Mouse (Mus musculus): Measurements from ENCODE around the gene Tmc6. TPM values are rescaled to one million over a fixed set of nuclear protein-coding genes. Genes with fewer than 3 reads are reported as not detected.

The Tmc6 gene
- polyA plus RNA-seq, 1 experiment from 2014 or later, result 7.5 TPM

DNA sequence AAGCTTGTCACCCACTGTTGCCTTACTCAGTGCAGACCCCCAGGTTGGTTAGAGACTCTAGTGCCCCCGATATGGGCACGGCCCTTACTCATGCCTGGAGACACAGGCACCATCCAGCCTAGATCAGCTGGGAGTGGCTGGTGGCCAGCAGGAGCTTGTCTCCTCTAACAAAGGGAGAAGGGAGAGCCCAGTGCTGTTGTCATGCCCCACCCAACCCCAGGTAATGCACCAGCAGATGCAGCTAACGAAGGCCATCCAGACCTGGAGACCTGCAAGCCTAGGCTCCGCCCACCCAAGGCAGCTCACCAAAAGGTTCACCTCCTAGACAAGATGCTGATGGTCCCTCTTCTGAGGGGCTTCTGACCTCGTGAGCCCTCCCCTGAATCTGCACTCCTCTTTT lies 16.6 kb downstream of the Tmc6 start:
- WGBS, result 81% methylated on average over 5 of the region's 5 CpGs

DNA sequence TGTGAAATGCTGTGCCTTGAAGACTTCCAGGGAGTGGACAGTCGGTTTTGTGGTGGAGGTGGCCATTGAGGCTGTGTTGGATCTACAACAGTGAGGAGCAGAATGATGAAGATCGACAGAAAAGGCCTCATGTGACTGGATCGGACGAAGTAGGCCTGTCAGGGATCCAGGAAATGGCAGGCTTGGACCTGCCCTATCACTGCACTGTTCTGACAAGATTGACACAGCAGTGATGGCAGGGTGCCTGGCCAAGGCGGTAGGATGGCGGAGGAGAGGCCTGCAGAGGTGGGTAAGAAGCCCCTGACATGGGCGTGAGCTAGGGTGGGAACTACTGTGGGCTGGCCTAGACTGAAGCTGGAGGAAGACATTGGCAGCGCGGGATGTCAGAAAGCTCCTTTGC lies 17.7 kb downstream of the Tmc6 start:
- no peak overlapping the region for H3K4me3 ChIP-seq (replicated peaks)
- no peaks in the 10 kb centered on the region for H3K9me3 ChIP-seq (replicated peaks)
- H3K9ac ChIP-seq (replicated peaks), result no peak overlapping the region
- ATAC-seq (ENCODE audit: low FRiP score), result no peak
- no peaks in the 10 kb centered on the region for H3K27me3 ChIP-seq (replicated peaks)
- H3K27ac ChIP-seq (replicated peaks), result no peak overlapping the region
- no peak overlapping the region for H3K4me2 ChIP-seq
- H3K4me1 ChIP-seq, result peaks cover 4% of the 10 kb centered on the region; the same call in 1 of the 2 replicates
- peaks cover 53% of the 10 kb centered on the region for H3K36me3 ChIP-seq
- WGBS, result 92% methylated on average over 9 of the region's 9 CpGs

More for the DNA sequence above, 16.6 kb downstream of the Tmc6 start:
- Histone ChIP-seq H3K4me2 (no peak overlapping the region), H3K4me1 (peaks cover 14% of the 10 kb centered on the region; the same call in 1 of the 2 replicates), H3K27ac (replicated peaks) (no peak overlapping the region), H3K36me3 (peaks cover 43% of the 10 kb centered on the region), H3K9me3 (replicated peaks) (no peaks in the 10 kb centered on the region), H3K9ac (replicated peaks) (no peak overlapping the region), H3K4me3 (replicated peaks) (no peak overlapping the region), H3K27me3 (replicated peaks) (no peaks in the 10 kb centered on the region)
- ATAC-seq (ENCODE audit: low FRiP score), result no peak

DNA sequence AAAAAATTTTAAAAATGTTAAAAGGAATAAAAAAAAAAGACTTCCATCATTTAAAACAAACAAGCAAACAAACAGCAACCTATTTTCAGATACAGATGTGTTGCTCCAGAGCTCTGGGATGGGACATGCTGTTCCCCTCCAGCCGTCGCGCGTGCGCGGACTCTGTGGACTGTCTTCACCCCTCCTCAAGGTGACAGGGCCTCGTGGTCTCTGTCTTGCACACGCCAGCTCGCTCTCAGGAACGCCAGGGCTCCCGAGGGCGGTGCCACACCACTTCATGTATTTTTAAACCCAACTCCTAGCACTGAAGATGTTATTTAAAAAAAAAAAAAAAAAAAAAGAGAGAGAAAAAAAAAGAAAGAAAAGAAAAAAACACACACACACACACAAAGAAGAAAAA lies 19.8 kb downstream of the Tmc6 start:
- H3K36me3 ChIP-seq, result peaks cover 74% of the 10 kb centered on the region
- H3K9ac ChIP-seq (replicated peaks), result no peak overlapping the region
- no peak for ATAC-seq (ENCODE audit: low FRiP score)
- H3K4me2 ChIP-seq, result no peak overlapping the region
- no peaks in the 10 kb centered on the region for H3K9me3 ChIP-seq (replicated peaks)
- no peak overlapping the region for H3K27ac ChIP-seq (replicated peaks)
- no peak overlapping the region for H3K4me3 ChIP-seq (replicated peaks)
- no peaks in the 10 kb centered on the region for H3K4me1 ChIP-seq
- H3K27me3 ChIP-seq (replicated peaks), result no peaks in the 10 kb centered on the region
- 92% methylated on average over 12 of the region's 12 CpGs for WGBS

DNA sequence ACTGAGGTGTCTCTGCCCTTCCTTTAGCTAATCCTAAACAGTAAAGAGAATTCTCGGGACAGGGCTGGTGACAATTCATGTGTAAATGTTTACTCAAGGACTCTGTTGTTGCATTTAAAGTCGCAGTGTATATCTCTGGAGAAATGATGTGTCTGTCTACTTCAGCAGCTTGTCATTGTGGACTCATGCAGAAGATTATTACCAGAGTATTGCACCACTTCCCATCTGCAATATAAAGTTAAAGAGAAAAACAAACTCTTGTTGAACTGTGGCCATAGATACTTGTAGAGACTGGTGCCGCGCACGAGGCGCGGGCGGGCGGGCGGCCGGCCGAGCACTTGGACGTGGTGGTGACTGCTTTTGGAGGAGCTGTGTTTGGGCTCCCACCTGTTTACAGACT lies 20.2 kb downstream of the Tmc6 start:
- Histone ChIP-seq H3K4me3 (replicated peaks) (no peak overlapping the region), H3K36me3 (peaks cover 78% of the 10 kb centered on the region), H3K4me2 (no peak overlapping the region), H3K9ac (replicated peaks) (no peak overlapping the region), H3K27me3 (replicated peaks) (no peaks in the 10 kb centered on the region), H3K27ac (replicated peaks) (no peak overlapping the region), H3K9me3 (replicated peaks) (no peaks in the 10 kb centered on the region), H3K4me1 (no peaks in the 10 kb centered on the region)
- no peak for ATAC-seq (ENCODE audit: low FRiP score)
- WGBS, result 93% methylated on average over 13 of the region's 13 CpGs

DNA sequence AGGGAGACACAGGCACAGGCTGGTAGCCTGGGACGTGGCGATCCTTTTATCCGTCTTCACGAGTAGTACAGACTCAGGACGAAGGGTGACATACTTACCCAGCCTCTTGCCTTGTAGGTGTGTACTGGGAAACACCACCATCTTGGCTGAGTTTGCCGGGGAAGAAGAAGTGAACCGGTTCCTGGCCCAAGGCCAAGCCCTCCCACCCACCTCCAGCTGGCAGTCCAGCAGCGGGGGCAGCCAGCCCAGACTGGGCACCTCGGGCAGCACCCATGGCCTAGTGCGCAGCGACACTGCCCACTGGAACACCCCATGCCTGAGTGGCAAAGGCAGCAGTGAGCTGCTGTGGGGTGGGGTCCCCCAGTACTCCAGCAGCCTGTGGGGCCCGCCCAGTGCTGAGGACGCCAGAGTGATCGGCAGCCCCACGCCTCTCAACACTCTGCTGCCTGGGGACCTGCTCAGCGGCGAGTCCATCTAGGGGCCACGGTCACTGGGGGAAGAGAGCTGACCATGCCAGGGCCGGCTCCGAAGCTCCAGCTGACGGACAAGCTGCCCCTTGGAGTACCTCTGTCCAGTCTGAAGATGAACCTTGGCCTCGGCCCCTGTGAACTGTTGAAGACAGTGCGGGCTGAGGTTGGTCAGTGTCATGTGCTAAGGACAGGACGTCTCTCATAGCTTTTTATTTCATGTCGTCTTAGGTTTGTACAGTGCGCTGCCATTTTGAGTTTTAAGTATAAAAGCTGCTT lies 21.5 kb downstream of the Tmc6 start:
- Histone ChIP-seq H3K27me3 (replicated peaks) (no peaks in the 10 kb centered on the region), H3K36me3 (peaks cover 91% of the 10 kb centered on the region), H3K4me2 (no peak overlapping the region), H3K9me3 (replicated peaks) (no peaks in the 10 kb centered on the region), H3K27ac (replicated peaks) (no peak overlapping the region), H3K4me3 (replicated peaks) (no peak overlapping the region), H3K4me1 (no peaks in the 10 kb centered on the region), H3K9ac (replicated peaks) (no peak overlapping the region)
- WGBS, result 91% methylated on average over 26 of the region's 26 CpGs
- no peak for ATAC-seq (ENCODE audit: low FRiP score)

DNA sequence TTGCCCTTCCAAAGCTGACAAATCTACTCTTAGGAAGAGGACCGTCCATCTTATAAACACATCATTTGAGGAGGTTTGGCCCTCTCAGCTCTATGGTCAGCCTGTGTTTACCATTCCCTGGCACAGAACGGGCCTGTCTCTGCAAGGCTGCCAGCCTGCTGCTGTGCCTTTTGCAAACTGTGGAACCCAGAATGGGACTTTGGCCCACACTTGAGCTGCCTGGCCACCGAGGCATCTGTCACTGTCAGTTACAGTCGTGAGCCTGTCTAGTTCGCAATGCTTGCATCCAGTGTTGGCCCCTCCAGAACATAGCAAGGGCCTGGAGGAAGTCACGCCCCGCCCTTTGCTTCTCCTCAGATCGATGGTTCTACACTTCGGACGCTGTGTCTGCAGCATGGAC lies 22.7 kb downstream of the Tmc6 start:
- Histone ChIP-seq H3K27me3 (replicated peaks) (no peaks in the 10 kb centered on the region), H3K4me3 (replicated peaks) (no peak overlapping the region), H3K4me1 (no peaks in the 10 kb centered on the region), H3K9me3 (replicated peaks) (no peaks in the 10 kb centered on the region), H3K36me3 (peaks cover 91% of the 10 kb centered on the region), H3K4me2 (no peak overlapping the region), H3K27ac (replicated peaks) (no peak overlapping the region), H3K9ac (replicated peaks) (no peak overlapping the region)
- WGBS, result 94% methylated on average over 10 of the region's 10 CpGs
- no peak for ATAC-seq (ENCODE audit: low FRiP score)

DNA sequence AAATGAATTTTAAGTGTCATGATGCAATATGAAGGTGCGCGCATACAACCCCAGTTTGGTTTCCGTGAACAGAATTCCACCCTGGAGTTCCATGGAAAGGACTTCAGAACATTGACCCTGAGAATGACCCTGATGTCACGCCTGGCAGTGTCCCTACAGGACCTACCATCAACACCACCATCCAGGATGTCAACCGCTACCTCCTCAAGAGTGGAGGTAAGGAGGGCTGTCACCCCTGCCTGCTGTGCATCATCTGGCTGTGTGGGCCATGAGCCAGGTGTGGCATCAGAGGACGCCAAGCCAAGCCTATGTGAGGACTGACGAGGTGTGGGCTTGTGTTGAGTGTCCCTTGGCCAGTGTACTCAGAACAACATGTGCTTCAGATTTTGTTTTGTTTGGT lies 26.1 kb downstream of the Tmc6 start:
- no peak for ATAC-seq (ENCODE audit: low FRiP score)
- no peak overlapping the region for H3K9ac ChIP-seq (replicated peaks)

DNA sequence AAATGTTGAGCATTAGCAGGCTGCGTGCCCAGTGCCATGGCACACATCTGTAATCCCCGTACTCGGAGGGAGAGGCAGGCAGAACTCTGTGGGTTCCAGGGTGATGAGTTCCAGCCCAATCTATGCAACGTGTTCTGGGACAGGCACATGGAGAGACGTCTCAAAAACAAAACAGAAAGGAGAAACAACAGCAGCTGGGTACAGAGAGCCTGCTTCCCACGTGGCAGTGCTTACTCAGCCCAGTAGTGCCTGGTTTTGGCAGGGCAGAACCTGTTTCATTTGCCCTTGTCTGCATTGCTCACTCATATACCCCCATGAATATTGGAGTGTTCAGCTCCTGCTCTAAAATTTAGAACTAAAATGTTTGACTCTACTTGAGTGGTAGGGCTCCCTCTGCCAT lies 30.5 kb downstream of the Tmc6 start:
- peaks cover 95% of the 10 kb centered on the region for H3K36me3 ChIP-seq
- no peaks in the 10 kb centered on the region for H3K9me3 ChIP-seq (replicated peaks)
- H3K9ac ChIP-seq (replicated peaks), result no peak overlapping the region
- ATAC-seq (ENCODE audit: low FRiP score), result no peak
- no peak overlapping the region for H3K27ac ChIP-seq (replicated peaks)
- no peaks in the 10 kb centered on the region for H3K4me1 ChIP-seq
- no peak overlapping the region for H3K4me2 ChIP-seq
- no peaks in the 10 kb centered on the region for H3K27me3 ChIP-seq (replicated peaks)
- no peak overlapping the region for H3K4me3 ChIP-seq (replicated peaks)
- WGBS, result 89% methylated on average over 6 of the region's 6 CpGs

More for the DNA sequence above, 26.1 kb downstream of the Tmc6 start:
- no peak overlapping the region for H3K27ac ChIP-seq (replicated peaks)
- H3K27me3 ChIP-seq (replicated peaks), result no peaks in the 10 kb centered on the region
- H3K4me3 ChIP-seq (replicated peaks), result no peak overlapping the region
- no peaks in the 10 kb centered on the region for H3K9me3 ChIP-seq (replicated peaks)
- no peaks in the 10 kb centered on the region for H3K4me1 ChIP-seq
- WGBS, result 95% methylated on average over 7 of the region's 7 CpGs
- H3K36me3 ChIP-seq, result peaks cover 96% of the 10 kb centered on the region
- no peak overlapping the region for H3K4me2 ChIP-seq

DNA sequence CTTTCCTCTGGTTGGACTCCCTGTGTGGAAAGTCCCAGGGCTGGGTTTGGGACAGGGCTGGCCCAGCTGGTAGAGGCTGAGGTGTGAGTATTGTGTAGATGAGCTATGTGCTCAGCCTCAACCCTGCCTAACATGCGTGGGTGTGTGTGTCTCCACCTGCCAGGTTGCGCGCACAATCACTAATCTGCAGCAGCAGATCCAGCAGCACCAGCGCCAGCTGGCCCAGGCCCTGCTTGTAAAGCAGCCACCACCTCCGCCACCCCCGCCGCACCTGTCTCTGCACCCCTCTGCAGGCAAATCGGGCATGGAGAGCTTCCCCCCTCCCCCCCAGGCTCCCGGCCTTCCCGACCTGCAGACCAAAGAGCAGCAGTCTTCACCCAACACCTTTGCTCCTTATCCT lies 32.6 kb downstream of the Tmc6 start:
- Histone ChIP-seq H3K9ac (replicated peaks) (no peak overlapping the region), H3K27me3 (replicated peaks) (no peaks in the 10 kb centered on the region), H3K36me3 (peaks cover 90% of the 10 kb centered on the region), H3K4me3 (replicated peaks) (no peak overlapping the region), H3K9me3 (replicated peaks) (no peaks in the 10 kb centered on the region), H3K4me2 (no peak overlapping the region), H3K4me1 (no peaks in the 10 kb centered on the region), H3K27ac (replicated peaks) (no peak overlapping the region)
- ATAC-seq (ENCODE audit: low FRiP score), result no peak
- WGBS, result 93% methylated on average over 10 of the region's 10 CpGs

DNA sequence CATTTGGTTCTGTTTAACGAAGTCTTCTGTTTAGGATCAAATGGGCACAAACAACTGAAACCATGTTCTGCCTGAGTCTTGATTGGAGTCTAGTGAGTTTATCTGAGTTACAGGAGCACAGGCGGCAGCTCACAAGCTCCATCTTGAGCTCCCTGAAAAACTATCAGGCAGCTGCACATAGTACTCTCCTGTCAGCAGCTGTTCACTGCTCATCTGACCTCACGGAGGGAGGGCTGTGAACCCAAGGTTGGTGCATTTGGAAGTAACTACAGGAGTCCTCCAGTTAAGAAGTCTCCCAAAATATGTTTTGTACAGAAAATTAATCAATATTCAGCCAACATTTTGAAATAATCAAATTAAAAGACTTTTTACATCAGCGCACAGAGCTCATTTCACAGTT lies 33.4 kb downstream of the Tmc6 start:
- H3K4me1 ChIP-seq, result no peaks in the 10 kb centered on the region
- H3K9me3 ChIP-seq (replicated peaks), result no peaks in the 10 kb centered on the region
- WGBS, result 84% methylated on average over 4 of the region's 4 CpGs
- no peak overlapping the region for H3K4me2 ChIP-seq
- H3K36me3 ChIP-seq, result peaks cover 90% of the 10 kb centered on the region
- no peak overlapping the region for H3K4me3 ChIP-seq (replicated peaks)
- no peaks in the 10 kb centered on the region for H3K27me3 ChIP-seq (replicated peaks)
- no peak overlapping the region for H3K27ac ChIP-seq (replicated peaks)
- no peak overlapping the region for H3K9ac ChIP-seq (replicated peaks)
- ATAC-seq (ENCODE audit: low FRiP score), result no peak

DNA sequence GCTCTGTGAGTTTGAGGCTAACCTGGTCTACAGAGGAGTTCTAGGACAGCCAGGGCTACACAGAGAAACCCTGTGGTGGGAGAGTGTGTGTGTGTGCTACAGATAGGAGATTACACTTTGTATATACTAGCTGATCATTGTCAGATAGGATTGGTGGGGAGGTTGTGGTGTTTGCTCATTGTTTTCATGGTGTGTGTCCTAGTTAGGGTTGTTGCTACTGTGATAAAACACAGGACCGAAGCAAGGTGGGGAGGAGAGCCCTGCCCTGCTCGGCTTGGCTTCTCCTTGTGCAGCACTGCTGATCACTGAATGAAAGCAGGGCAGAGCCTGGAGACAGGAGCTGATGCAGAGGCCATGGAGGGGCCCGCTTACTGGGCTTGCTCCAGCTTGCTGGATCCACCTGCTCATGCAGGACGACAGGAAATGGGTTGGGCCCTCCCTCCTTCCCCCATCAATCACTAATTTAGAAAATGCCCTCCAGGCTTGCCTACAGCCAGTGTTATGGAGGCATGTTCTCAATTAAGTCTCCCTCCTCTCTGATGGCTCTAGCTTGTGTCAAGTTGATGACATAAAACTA lies 38.5 kb downstream of the Tmc6 start:
- Histone ChIP-seq H3K4me2 (no peak overlapping the region), H3K36me3 (peaks cover 93% of the 10 kb centered on the region), H3K27ac (replicated peaks) (no peak overlapping the region), H3K27me3 (replicated peaks) (no peaks in the 10 kb centered on the region), H3K4me3 (replicated peaks) (no peak overlapping the region), H3K9me3 (replicated peaks) (no peaks in the 10 kb centered on the region), H3K4me1 (no peaks in the 10 kb centered on the region), H3K9ac (replicated peaks) (no peak overlapping the region)
- ATAC-seq (ENCODE audit: low FRiP score), result no peak
- 76% methylated on average over 4 of the region's 4 CpGs for WGBS

DNA sequence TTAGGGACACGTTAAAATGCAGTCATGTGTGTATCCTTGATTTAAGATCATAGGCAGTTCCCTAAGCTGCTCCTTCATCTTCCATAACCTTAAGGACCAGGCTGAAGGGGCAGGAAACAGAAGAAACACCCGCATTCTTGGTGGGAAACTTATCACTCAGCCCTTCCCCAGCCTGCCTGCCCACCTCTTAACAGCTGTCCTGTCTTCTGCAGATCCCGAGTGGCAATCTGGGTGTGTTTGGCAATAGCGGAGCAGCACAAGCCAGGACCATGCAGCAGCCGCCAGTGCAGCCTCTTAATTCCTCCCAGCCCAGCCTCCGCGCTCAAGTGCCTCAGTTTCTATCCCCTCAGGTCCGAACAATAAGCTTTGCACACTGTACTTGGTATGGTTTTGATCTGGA lies 39.3 kb downstream of the Tmc6 start:
- WGBS, result 84% methylated on average over 8 of the region's 8 CpGs
- H3K9ac ChIP-seq (replicated peaks), result no peak overlapping the region
- H3K27ac ChIP-seq (replicated peaks), result no peak overlapping the region
- H3K36me3 ChIP-seq, result peaks cover 94% of the 10 kb centered on the region
- H3K27me3 ChIP-seq (replicated peaks), result no peaks in the 10 kb centered on the region
- H3K4me1 ChIP-seq, result no peaks in the 10 kb centered on the region
- no peak for ATAC-seq (ENCODE audit: low FRiP score)
- no peak overlapping the region for H3K4me2 ChIP-seq
- H3K9me3 ChIP-seq (replicated peaks), result no peaks in the 10 kb centered on the region
- no peak overlapping the region for H3K4me3 ChIP-seq (replicated peaks)
